Mouse (Mus musculus) CH12.LX (cell line): ENCODE measurements around the gene Pex1.

Source experiments
- CHD2 ChIP-seq: IDR thresholded peaks from 2 replicates; pipeline ENCODE4 v1.6.1; 2011; ENCODE audit warnings: low read length, improper control_type of control experiment
- CTCF ChIP-seq, 2 experiments: IDR thresholded peaks in 1 of 2; conservative IDR thresholded peaks in 1 of 2; 2 replicates each; pipeline ENCODE4 v1.5.1; 2011 to 2012; ENCODE audit warnings: low read depth in 2 of 2, low read length in 2 of 2, improper control_type of control experiment in 1 of 2, inconsistent platforms in 1 of 2, mild to moderate bottlenecking in 1 of 2, moderate library complexity in 1 of 2
- ETS1 ChIP-seq: conservative IDR thresholded peaks from 2 replicates; pipeline ENCODE4 v1.6.1; 2012; ENCODE audit warnings: low read depth, mild to moderate bottlenecking, inconsistent platforms, low read length, improper control_type of control experiment, moderate library complexity
- MAX ChIP-seq: IDR thresholded peaks from 2 replicates; pipeline ENCODE4 v1.6.1; 2011; ENCODE audit warnings: low read length, improper control_type of control experiment
- USF1 ChIP-seq: IDR thresholded peaks from 2 replicates; pipeline ENCODE4 v1.6.1; 2014; ENCODE audit warnings: low read depth, mild to moderate bottlenecking, inconsistent platforms, low read length, improper control_type of control experiment

GRCm38 (mm10) chr5:3620486-3620885 is 24.6 kb downstream of the Pex1 start:
- TF ChIP-seq USF1 (no peak), CTCF (conservative IDR thresholded peaks at IDR 0.05 in 1 of 2, IDR thresholded peaks at IDR 0.05 in 1 of 2; ENCODE audit: low read depth in 2 of 2, low read length in 2 of 2) (no peak), CHD2 (no peak), ETS1 (no peak), MAX (no peak)
